Comparison of ENCODE assay signal across 8 mouse cellular contexts in genomic region chr2:30743976-30744620, GRCm38 (mm10). TPM values are rescaled to one million over a fixed set of nuclear protein-coding genes. Genes with fewer than 3 reads are reported as not detected.
DNase-seq lines count a peak whose midpoint lies in the region; ATAC-seq lines count a peak whose summit lies in the region.

No protein-coding gene starts in this region.

- H3K4me1 ChIP-seq in intestine, embryonic 16.5 days (ENCODE audit: control insufficient read depth, insufficient read depth, low read length): peaks cover 11% of the 10 kb centered on the region
- peaks cover 15% of the 10 kb centered on the region for H3K4me1 ChIP-seq in stomach, embryonic 15.5 days

- peak overlapping the region; percentile 71; the same call in 1 of the 2 replicates for H3K27ac ChIP-seq in intestine, embryonic 16.5 days (ENCODE audit: low read length)
- peak overlapping the region; percentile 69 for H3K27ac ChIP-seq in stomach, embryonic 15.5 days

- peak; percentile 90 for DNase-seq in Muller cell, postnatal 12 days (ENCODE audit: inconsistent ontology term)
- peak; percentile 64 for DNase-seq in brain, adult 2 months (ENCODE audit: low read depth, low spot score)
- peak; percentile 75 to 81 for DNase-seq in heart, adult 18-20 months
- peak; percentile 53 for DNase-seq in lung, postnatal 36 days
- no peak for DNase-seq in urinary bladder, postnatal 4 days (ENCODE audit: low spot score in 2 of 2)
- DNase-seq in spleen, postnatal 4 days (ENCODE audit: low spot score in 2 of 2): no peak

- no peak overlapping the region for H3K4me2 ChIP-seq in intestine, embryonic 16.5 days (ENCODE audit: low read depth, low read length)
- H3K4me2 ChIP-seq in stomach, embryonic 15.5 days: peak overlapping the region; percentile 31; the same call in 1 of the 2 replicates

- no peaks in the 10 kb centered on the region for H3K9me3 ChIP-seq in intestine, embryonic 16.5 days (ENCODE audit: control insufficient read depth, low read length)
- no peaks in the 10 kb centered on the region for H3K9me3 ChIP-seq in stomach, embryonic 15.5 days

- H3K4me3 ChIP-seq in intestine, embryonic 16.5 days (ENCODE audit: low read length): no peak overlapping the region
- H3K4me3 ChIP-seq in stomach, embryonic 15.5 days (replicated peaks): no peak overlapping the region

- peak overlapping the region; percentile 48 for H3K9ac ChIP-seq in intestine, embryonic 16.5 days (ENCODE audit: low read depth, low read length)
- no peak overlapping the region for H3K9ac ChIP-seq in stomach, embryonic 15.5 days

- WGBS in intestine, embryonic 16.5 days: 22% methylated on average over 15 of the region's 15 CpGs
- WGBS in stomach, embryonic 15.5 days: 12% methylated on average over 15 of the region's 15 CpGs

- no peaks in the 10 kb centered on the region for H3K27me3 ChIP-seq in intestine, embryonic 16.5 days (replicated peaks; ENCODE audit: control insufficient read depth, insufficient read depth, low read length)
- no peaks in the 10 kb centered on the region for H3K27me3 ChIP-seq in stomach, embryonic 15.5 days (replicated peaks)

- 0 out of 2 replicates have a peak, but pooled peaks have one; percentile 53 for ATAC-seq in intestine, embryonic 16.5 days
- ATAC-seq in stomach, embryonic 15.5 days (ENCODE audit: insufficient read depth, low FRiP score, low read depth): peak; percentile 63; the same call in 1 of the 2 replicates

- H3K36me3 ChIP-seq in intestine, embryonic 16.5 days (ENCODE audit: control insufficient read depth, insufficient read depth, low read length): no peaks in the 10 kb centered on the region
- H3K36me3 ChIP-seq in stomach, embryonic 15.5 days: no peaks in the 10 kb centered on the region

RNA-seq across cellular contexts. Expression of gene 1700001O22Rik, which starts 59.4 kb away (rescaled TPM):
- under 1 TPM; 0.49 to 0.74 TPM for total RNA-seq in heart, adult 18-20 months (2021)
- polyA plus RNA-seq in intestine, embryonic 16.5 days (2015; fragmentation: Nextera tagmentation; extraction: Ambion mirVana): 0.99 and 1.2 TPM in 2 replicates
- polyA plus RNA-seq in stomach, embryonic 15.5 days (2015; fragmentation: Nextera tagmentation; extraction: Ambion mirVana): 2.8 and 2.9 TPM in 2 replicates

Comparison
In these comparisons a context has a peak if more than half of its experiments do, and no peak if none do; other contexts are left out.
1. DNase-seq: peak in Muller cell, postnatal 12 days (single experiment), brain, adult 2 months (single experiment), heart, adult 18-20 months (2 of 2) and lung, postnatal 36 days (single experiment); none in urinary bladder, postnatal 4 days (0 of 2) and spleen, postnatal 4 days (0 of 2).